Comparison of ENCODE assay signal across 8 mouse cellular contexts in the genomic region with DNA sequence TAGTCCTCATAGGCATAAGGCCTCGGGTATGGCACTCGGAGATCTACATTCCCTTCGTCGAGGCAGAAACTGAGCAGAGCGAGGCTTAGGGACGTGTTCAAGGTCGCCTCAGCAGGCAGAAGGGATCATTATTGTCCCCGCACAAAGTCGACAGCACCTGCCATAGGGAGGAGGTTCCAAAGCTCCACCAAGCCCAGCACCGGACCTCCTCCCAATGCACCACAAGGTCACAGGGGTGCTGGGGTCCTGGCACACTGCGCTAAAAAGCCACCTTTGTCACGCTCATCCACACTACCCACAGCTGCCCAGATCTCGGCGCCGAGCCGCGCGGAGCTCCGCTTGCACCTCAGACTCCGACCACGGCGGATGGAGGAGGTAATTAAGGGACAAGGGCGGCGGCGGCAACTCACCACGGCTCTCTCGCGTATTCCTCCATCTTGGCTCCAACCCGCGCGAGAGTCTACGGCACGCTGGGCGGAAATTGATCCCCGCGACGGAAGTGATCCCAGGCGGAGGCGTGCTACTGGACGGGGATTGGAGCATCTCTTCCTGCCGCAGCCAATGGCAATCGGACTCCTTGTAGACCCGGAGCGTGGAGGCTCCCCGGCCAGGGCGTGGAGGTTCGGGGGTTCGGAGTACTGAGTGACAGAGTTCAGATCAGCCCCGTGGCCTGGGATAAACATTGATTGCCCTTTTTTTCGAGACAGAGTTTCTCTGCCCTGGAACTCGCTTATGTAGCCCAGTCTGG. TPM values are rescaled to one million over a fixed set of nuclear protein-coding genes. Genes with fewer than 3 reads are reported as not detected.
DNase-seq lines count a peak whose midpoint lies in the region; ATAC-seq lines count a peak whose summit lies in the region.

A gene (minus strand): TSS at position 495 of the 748 bp plus-strand sequence.

- ATAC-seq in hindbrain, embryonic 12.5 days (ENCODE audit: low FRiP score): peak; percentile 99

- peaks cover 17% of the 10 kb centered on the region for H3K36me3 ChIP-seq in hindbrain, embryonic 12.5 days

- peak within 1 kb of the TSS; percentile 69 for H3K27ac ChIP-seq in hindbrain, embryonic 12.5 days

- no peaks in the 10 kb centered on the region for H3K9me3 ChIP-seq in hindbrain, embryonic 12.5 days (replicated peaks)

- H3K27me3 ChIP-seq in hindbrain, embryonic 12.5 days: no peaks in the 10 kb centered on the region; the same call in 1 of the 2 replicates

- peak; percentile 97 for DNase-seq in NIH3T3 (ENCODE audit: low read depth)
- DNase-seq in cerebellum, postnatal 10 days: peak; percentile 95 to 96
- peak; percentile 91 to 93 for DNase-seq in frontal cortex, postnatal 10 days (ENCODE audit: low spot score in 2 of 2)
- DNase-seq in layer of hippocampus, postnatal 14 days (ENCODE audit: low spot score in 2 of 2): peak; percentile 92 to 96
- peak; percentile 93 for DNase-seq in lung, postnatal 14 days
- DNase-seq in retina, adult 2 months (ENCODE audit: low read depth, low spot score): peak; percentile 77
- DNase-seq in thymus, postnatal 36 days: peak; percentile 86 to 88

- H3K4me1 ChIP-seq in hindbrain, embryonic 12.5 days: peaks cover 16% of the 10 kb centered on the region

- under 1% methylated on average over 51 of the region's 51 CpGs for WGBS in hindbrain, embryonic 12.5 days

- peak within 1 kb of the TSS; percentile 72 for H3K9ac ChIP-seq in hindbrain, embryonic 12.5 days

- H3K4me2 ChIP-seq in hindbrain, embryonic 12.5 days (replicated peaks): peak within 1 kb of the TSS; percentile 72

- peak within 1 kb of the TSS; percentile 56 for H3K4me3 ChIP-seq in hindbrain, embryonic 12.5 days

RNA-seq across cellular contexts. Expression of the gene that starts here (rescaled TPM):
- 141 and 147 TPM in 2 replicates for polyA plus RNA-seq in hindbrain, embryonic 12.5 days (2016; fragmentation: Nextera tagmentation; extraction: Ambion mirVana)
- 100 to 1,000 TPM; 169 to 172 TPM for total RNA-seq in layer of hippocampus, postnatal 14 days (2021)

Comparison
In these comparisons a context has a peak if more than half of its experiments do, and no peak if none do; other contexts are left out.
1. Peak in every context shown above with its lines: DNase-seq, ATAC-seq, H3K4me3 ChIP-seq and H3K27ac ChIP-seq.